Mouse (Mus musculus): ENCODE measurements around the gene Kcna3. TPM values are rescaled to one million over a fixed set of nuclear protein-coding genes. Genes with fewer than 3 reads are reported as not detected.

The Kcna3 gene
- polyA plus RNA-seq, 1 experiment from 2014 or later, result 4.5 TPM

GRCm38 (mm10) chr3:107009329-107010076 lies 26.5 kb upstream of the Kcna3 start:
- H3K4me1 ChIP-seq (ENCODE audit: insufficient read depth), result no peaks in the 10 kb centered on the region
- 60% methylated on average over 4 of the region's 4 CpGs for WGBS
- DNase-seq, result peak; percentile 15

GRCm38 (mm10) chr3:107018286-107018685 lies 17.7 kb upstream of the Kcna3 start:
- Histone ChIP-seq H3K4me2 (no peak overlapping the region), H3K4me3 (ENCODE audit: low read depth, low read length) (no peak overlapping the region), H3K27me3 (ENCODE audit: insufficient read depth, low read length) (no peaks in the 10 kb centered on the region), H3K36me3 (ENCODE audit: insufficient read depth) (no peaks in the 10 kb centered on the region), H3K9ac (no peak overlapping the region), H3K4me1 (ENCODE audit: insufficient read depth) (no peaks in the 10 kb centered on the region), H3K9me3 (ENCODE audit: low read depth, low read length) (no peaks in the 10 kb centered on the region), H3K27ac (ENCODE audit: low read depth) (no peak overlapping the region)
- ATAC-seq (ENCODE audit: insufficient read depth) (no peak), DNase-seq (no peak)
- no peak for TF ChIP-seq CTCF (IDR thresholded peaks at IDR 0.05; ENCODE audit: low read depth)
- WGBS, result 65% methylated on average over 2 of the region's 2 CpGs

More at GRCm38 (mm10) chr3:107009329-107010076, 26.5 kb upstream of the Kcna3 start:
- no peak for ATAC-seq (ENCODE audit: insufficient read depth)
- TF ChIP-seq CTCF (IDR thresholded peaks at IDR 0.05; ENCODE audit: low read depth), result no peak
- H3K9ac ChIP-seq, result no peak overlapping the region
- no peak overlapping the region for H3K27ac ChIP-seq (ENCODE audit: low read depth)
- no peak overlapping the region for H3K4me3 ChIP-seq (ENCODE audit: low read depth, low read length)
- H3K36me3 ChIP-seq (ENCODE audit: insufficient read depth), result no peaks in the 10 kb centered on the region
- H3K9me3 ChIP-seq (ENCODE audit: low read depth, low read length), result no peaks in the 10 kb centered on the region
- H3K4me2 ChIP-seq, result no peak overlapping the region
- no peaks in the 10 kb centered on the region for H3K27me3 ChIP-seq (ENCODE audit: insufficient read depth, low read length)

GRCm38 (mm10) chr3:107031547-107031946 lies 4.4 kb upstream of the Kcna3 start:
- Histone ChIP-seq H3K9me3 (ENCODE audit: low read depth, low read length) (no peaks in the 10 kb centered on the region), H3K27ac (ENCODE audit: low read depth) (no peak overlapping the region), H3K27me3 (ENCODE audit: insufficient read depth, low read length) (no peaks in the 10 kb centered on the region), H3K36me3 (ENCODE audit: insufficient read depth) (no peaks in the 10 kb centered on the region), H3K9ac (no peak overlapping the region), H3K4me3 (ENCODE audit: low read depth, low read length) (no peak overlapping the region), H3K4me1 (ENCODE audit: insufficient read depth) (0 out of 2 replicates have a peak, but pooled peaks cover 2% of the 10 kb centered on the region), H3K4me2 (no peak overlapping the region)
- WGBS, result 47% methylated on average over 4 of the region's 4 CpGs
- DNase-seq (no peak), ATAC-seq (ENCODE audit: insufficient read depth) (no peak)
- no peak for TF ChIP-seq CTCF (IDR thresholded peaks at IDR 0.05; ENCODE audit: low read depth)

- DNase-seq (no peak), ATAC-seq (ENCODE audit: insufficient read depth) (no peak)
- 51% methylated on average over 2 of the region's 2 CpGs for WGBS
- peaks cover 5% of the 10 kb centered on the region; the same call in 1 of the 2 replicates for H3K4me1 ChIP-seq (ENCODE audit: insufficient read depth)
- no peak overlapping the region for H3K4me2 ChIP-seq
- peak overlapping the region; percentile 65; the same call in 1 of the 2 replicates for H3K4me3 ChIP-seq (ENCODE audit: low read depth, low read length)
- H3K27me3 ChIP-seq (ENCODE audit: insufficient read depth, low read length), result peaks cover 8% of the 10 kb centered on the region; the same call in 1 of the 2 replicates
- no peak for TF ChIP-seq CTCF (IDR thresholded peaks at IDR 0.05; ENCODE audit: low read depth)
- no peaks in the 10 kb centered on the region for H3K9me3 ChIP-seq (ENCODE audit: low read depth, low read length)
- H3K9ac ChIP-seq, result no peak overlapping the region
- H3K36me3 ChIP-seq (ENCODE audit: insufficient read depth), result no peaks in the 10 kb centered on the region
- H3K27ac ChIP-seq (ENCODE audit: low read depth), result no peak overlapping the region
Measured at GRCm38 (mm10) chr3:107034776-107035175, 1.2 kb upstream of the Kcna3 start.

GRCm38 (mm10) chr3:107036458-107037039 lies 580 bp downstream of the Kcna3 start:
- Histone ChIP-seq H3K9ac (peak overlapping the region; percentile 59), H3K27ac (ENCODE audit: low read depth) (no peak overlapping the region), H3K36me3 (ENCODE audit: insufficient read depth) (no peaks in the 10 kb centered on the region), H3K4me3 (ENCODE audit: low read depth, low read length) (peak overlapping the region; percentile 65), H3K4me1 (ENCODE audit: insufficient read depth) (peaks cover 5% of the 10 kb centered on the region; the same call in 1 of the 2 replicates), H3K9me3 (ENCODE audit: low read depth, low read length) (no peaks in the 10 kb centered on the region), H3K4me2 (peak overlapping the region; percentile 99), H3K27me3 (ENCODE audit: insufficient read depth, low read length) (peaks cover 8% of the 10 kb centered on the region; the same call in 1 of the 2 replicates)
- ATAC-seq (ENCODE audit: insufficient read depth), result no peak; the same call in 1 of the 2 replicates
- no peak for DNase-seq
- under 1% methylated on average over 55 of the region's 55 CpGs for WGBS
- peak; percentile 20; the same call in 1 of the 2 replicates for TF ChIP-seq CTCF (IDR thresholded peaks at IDR 0.05; ENCODE audit: low read depth)

- 52% methylated on average over 12 of the region's 12 CpGs for WGBS
- Histone ChIP-seq H3K27me3 (ENCODE audit: insufficient read depth, low read length) (peaks cover 8% of the 10 kb centered on the region; the same call in 1 of the 2 replicates), H3K9ac (peak overlapping the region; percentile 59; the same call in 1 of the 2 replicates), H3K4me3 (ENCODE audit: low read depth, low read length) (peak overlapping the region; percentile 65), H3K4me1 (ENCODE audit: insufficient read depth) (peaks cover 5% of the 10 kb centered on the region; the same call in 1 of the 2 replicates), H3K9me3 (ENCODE audit: low read depth, low read length) (no peaks in the 10 kb centered on the region), H3K36me3 (ENCODE audit: insufficient read depth) (no peaks in the 10 kb centered on the region), H3K4me2 (peak overlapping the region; percentile 99), H3K27ac (ENCODE audit: low read depth) (no peak overlapping the region)
- DNase-seq (no peak), ATAC-seq (ENCODE audit: insufficient read depth) (no peak)
- TF ChIP-seq CTCF (IDR thresholded peaks at IDR 0.05; ENCODE audit: low read depth), result no peak
Measured at GRCm38 (mm10) chr3:107037105-107037504, 1.1 kb downstream of the Kcna3 start.

All from lung, embryonic 14.5 days (tissue).